Mouse (Mus musculus): ENCODE results near the gene Lpcat1.

Lpcat1 gene

GRCm38 (mm10) chr13:73467034-73467420 lies at the start of gene Lpcat1:
Lpcat1 (plus strand) TSS chr13:73467197.
- DNase-seq (ENCODE audit: low read depth, low spot score): peak; percentile 92

GRCm38 (mm10) chr13:73417478-73418220 lies 49.3 kb upstream of the Lpcat1 start:
- DNase-seq (ENCODE audit: low read depth, low spot score): peak; percentile 8

- DNase-seq (ENCODE audit: low read depth, low spot score): no peak
Measured at GRCm38 (mm10) chr13:73418297-73418696, 48.7 kb upstream of the Lpcat1 start.

GRCm38 (mm10) chr13:73419244-73419643 lies 47.8 kb upstream of the Lpcat1 start:
- DNase-seq (ENCODE audit: low read depth, low spot score): no peak

GRCm38 (mm10) chr13:73423043-73423442 lies 44.0 kb upstream of the Lpcat1 start:
- no peak for DNase-seq (ENCODE audit: low read depth, low spot score)

- DNase-seq (ENCODE audit: low read depth, low spot score): no peak
Measured at GRCm38 (mm10) chr13:73425035-73425434, 42.0 kb upstream of the Lpcat1 start.

GRCm38 (mm10) chr13:73425839-73426490 lies 41.0 kb upstream of the Lpcat1 start:
- peak; percentile 63 for DNase-seq (ENCODE audit: low read depth, low spot score)

- DNase-seq (ENCODE audit: low read depth, low spot score): no peak
Measured at GRCm38 (mm10) chr13:73426587-73426986, 40.4 kb upstream of the Lpcat1 start.

- DNase-seq (ENCODE audit: low read depth, low spot score): no peak
Measured at GRCm38 (mm10) chr13:73429605-73430321, 37.2 kb upstream of the Lpcat1 start.

- DNase-seq (ENCODE audit: low read depth, low spot score): no peak
Measured at GRCm38 (mm10) chr13:73432466-73433149, 34.4 kb upstream of the Lpcat1 start.

- no peak for DNase-seq (ENCODE audit: low read depth, low spot score)
Measured at GRCm38 (mm10) chr13:73433681-73434535, 33.1 kb upstream of the Lpcat1 start.

- no peak for DNase-seq (ENCODE audit: low read depth, low spot score)
Measured at GRCm38 (mm10) chr13:73434687-73435086, 32.3 kb upstream of the Lpcat1 start.

GRCm38 (mm10) chr13:73435662-73436061 lies 31.3 kb upstream of the Lpcat1 start:
- no peak for DNase-seq (ENCODE audit: low read depth, low spot score)

GRCm38 (mm10) chr13:73439057-73439456 lies 27.9 kb upstream of the Lpcat1 start:
- DNase-seq (ENCODE audit: low read depth, low spot score): no peak

GRCm38 (mm10) chr13:73441032-73441431 lies 26.0 kb upstream of the Lpcat1 start:
- no peak for DNase-seq (ENCODE audit: low read depth, low spot score)

GRCm38 (mm10) chr13:73441686-73442085 lies 25.3 kb upstream of the Lpcat1 start:
- no peak for DNase-seq (ENCODE audit: low read depth, low spot score)

- DNase-seq (ENCODE audit: low read depth, low spot score): no peak
Measured at GRCm38 (mm10) chr13:73442431-73442830, 24.6 kb upstream of the Lpcat1 start.

- no peak for DNase-seq (ENCODE audit: low read depth, low spot score)
Measured at GRCm38 (mm10) chr13:73443093-73443821, 23.7 kb upstream of the Lpcat1 start.

- no peak for DNase-seq (ENCODE audit: low read depth, low spot score)
Measured at GRCm38 (mm10) chr13:73445087-73445486, 21.9 kb upstream of the Lpcat1 start.

- no peak for DNase-seq (ENCODE audit: low read depth, low spot score)
Measured at GRCm38 (mm10) chr13:73446076-73446475, 20.9 kb upstream of the Lpcat1 start.
